Mouse (Mus musculus) adrenal gland, postnatal 10 days (tissue): ENCODE data around the gene Ylpm1. TPM values are rescaled to one million over a fixed set of nuclear protein-coding genes. Genes with fewer than 3 reads are reported as not detected.

Experiments used
- DNase-seq: peaks from one replicate; pipeline ENCODE4 v3.0.0; 2021; ENCODE audit warnings: mixed read lengths
- long read RNA-seq, 2 experiments: library from polyadenylated mRNA; stranded (forward); transcript quantifications; one replicate each; pipeline ENCODE4 v2.0.0; 2021
- total RNA-seq, 2 experiments: library from RNA; stranded (reverse); gene quantifications; 2 replicates each; pipeline ENCODE4 v1.2.3; 2021

Ylpm1 gene
- total RNA-seq, result 10 to 100 TPM; 35.3 to 58.0 TPM
- long read RNA-seq, experiment 1, result 0 reads
- long read RNA-seq, experiment 2, partial matches to known transcripts, result 2 of 3 reads
- long read RNA-seq, experiment 2, other reads (novel, unspliced or antisense), result 1 of 3 reads

DNA sequence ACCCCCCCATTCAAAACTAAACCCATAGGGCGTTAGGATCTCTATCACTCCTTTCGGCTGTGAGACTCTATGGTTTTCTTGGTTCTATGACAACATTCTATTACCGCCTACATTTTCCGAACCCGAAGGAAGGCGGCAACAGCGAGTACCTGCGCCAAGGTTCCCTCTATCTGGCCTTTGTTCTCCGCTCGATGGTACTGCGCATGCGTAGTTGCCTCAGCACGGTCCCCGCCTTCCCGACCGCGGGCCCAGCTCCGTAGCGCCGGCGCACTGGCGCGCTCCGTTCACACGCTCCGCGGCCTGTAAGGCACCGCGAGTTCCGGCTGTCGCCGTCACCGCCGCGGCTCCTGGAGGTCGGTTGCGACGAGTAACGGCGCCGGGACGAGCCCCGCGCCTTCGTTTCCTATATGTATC, at the start of gene Ylpm1:
Ylpm1 (plus strand) TSS at position 239 of the 414 bp plus-strand sequence.
- DNase-seq, result peak; percentile 97

DNA sequence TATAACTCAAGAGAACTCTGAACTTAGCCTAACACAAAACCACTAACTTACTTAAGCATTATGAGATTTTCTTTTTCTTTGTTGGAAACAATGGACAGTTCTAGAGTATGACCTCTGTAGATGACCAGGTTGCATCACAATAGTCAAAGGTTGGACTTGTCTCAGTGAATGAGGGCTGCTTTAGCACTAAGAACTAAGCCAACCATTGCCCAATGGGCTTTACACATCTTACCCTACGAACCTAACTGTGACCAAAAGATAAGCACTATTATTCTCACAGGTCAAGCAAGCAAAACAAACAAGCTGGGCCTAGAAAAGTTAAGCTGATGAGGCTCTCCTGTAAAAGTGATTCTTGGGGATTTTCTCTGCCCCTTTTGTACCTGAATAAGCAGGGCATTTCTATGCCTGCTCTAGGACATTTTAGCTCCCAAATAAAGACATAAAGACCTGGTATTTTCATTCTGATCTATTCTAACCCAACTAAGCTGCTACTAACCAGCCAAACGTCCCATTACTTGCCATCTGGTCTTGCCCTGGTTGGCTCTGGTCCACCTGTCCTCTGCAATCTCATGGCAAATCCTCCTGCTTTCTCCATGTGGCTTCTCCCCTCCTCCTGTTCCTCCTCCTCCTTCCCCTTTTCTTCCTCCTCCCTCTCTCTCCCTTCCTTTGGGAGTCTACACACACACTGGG, 48.1 kb upstream of the Ylpm1 start:
- DNase-seq, result peak; percentile 46

DNA sequence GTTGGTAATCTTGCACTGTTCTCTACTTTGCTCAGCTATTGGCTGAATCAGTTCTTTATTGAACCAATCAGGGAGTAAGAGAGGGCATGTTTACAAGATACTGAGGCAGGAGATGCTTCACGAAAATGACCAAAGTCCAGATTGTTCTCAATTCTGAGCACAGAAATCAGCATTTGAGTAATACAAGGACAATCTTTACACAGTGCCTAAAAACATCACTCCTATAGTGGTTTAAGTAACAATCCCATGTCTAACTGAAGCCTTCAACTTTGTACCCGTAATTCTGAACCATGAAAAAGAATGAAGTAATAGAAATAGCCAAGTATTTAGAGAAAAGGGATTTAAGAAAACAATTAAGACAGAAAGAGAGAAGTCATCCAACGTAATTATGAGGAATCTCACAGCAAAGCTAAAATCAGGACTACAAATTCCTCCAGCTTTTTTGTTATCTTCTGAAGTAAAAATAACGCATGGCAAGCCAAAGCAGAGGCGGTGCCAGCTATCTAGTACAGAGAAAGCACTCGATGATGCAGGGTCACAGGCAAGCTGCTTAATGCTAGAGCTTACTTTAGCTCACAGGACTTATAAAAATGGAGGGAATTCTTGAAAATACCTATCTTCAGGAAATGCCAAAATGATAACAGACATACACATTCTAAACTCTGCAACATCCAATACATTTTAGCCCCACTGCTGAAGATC, 47.4 kb upstream of the Ylpm1 start:
- no peak for DNase-seq

DNA sequence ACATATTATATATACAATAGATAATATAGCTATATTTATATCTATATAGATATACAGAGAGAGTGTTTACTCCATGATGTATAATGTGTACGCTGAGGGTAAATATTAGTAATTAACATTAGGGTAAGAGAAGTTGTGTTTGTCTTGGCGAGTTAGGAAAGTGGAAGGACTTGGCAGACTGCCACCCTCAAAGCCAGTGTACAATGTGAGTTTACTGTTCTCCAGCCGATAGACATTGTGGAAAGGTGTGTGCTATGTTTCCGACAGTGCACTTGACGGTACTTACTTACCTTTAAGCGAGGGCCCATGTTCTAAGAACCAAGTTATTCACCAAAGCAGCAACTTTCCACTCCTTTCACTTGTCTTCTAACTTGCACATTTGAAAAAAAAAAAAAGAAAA, 45.4 kb upstream of the Ylpm1 start:
- peak; percentile 51 for DNase-seq

DNA sequence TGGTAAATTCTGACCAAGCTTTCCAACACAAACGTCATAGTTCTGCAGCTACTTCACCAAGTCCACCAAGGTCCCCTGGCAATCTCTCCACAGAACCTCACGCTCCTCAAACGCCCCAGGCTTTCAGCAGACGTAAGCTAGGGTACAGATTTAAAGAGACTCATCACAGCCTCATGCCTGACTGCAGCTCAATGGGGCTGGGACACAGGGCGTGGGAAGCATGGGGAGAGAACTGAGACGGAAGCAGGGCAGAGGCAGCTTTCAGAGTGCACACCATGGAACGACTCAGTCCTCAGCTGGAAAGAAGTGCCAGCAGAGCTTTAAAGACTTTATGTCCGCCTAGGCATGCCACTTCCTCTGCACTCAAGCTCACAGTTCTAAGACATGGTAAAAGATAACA, 44.6 kb upstream of the Ylpm1 start:
- DNase-seq, result no peak

DNA sequence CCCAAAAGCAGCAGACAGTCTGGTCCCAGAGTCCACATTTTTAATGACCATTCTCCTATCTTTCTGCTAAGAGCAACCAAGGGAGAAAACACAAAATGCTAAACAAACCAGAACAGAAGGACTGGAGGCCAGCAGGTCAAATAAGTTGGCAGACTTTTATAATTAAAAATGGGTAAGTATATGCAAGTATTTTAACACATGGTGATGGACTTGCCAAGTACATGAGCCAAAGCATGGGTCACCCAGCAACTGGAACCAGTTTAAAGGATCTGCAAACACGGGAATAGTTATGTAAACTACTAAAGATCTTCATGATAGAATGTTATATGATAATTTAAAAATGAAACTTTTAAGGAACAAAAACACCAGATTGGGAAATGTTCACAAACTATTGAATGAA, 43.8 kb upstream of the Ylpm1 start:
- DNase-seq, result no peak

DNA sequence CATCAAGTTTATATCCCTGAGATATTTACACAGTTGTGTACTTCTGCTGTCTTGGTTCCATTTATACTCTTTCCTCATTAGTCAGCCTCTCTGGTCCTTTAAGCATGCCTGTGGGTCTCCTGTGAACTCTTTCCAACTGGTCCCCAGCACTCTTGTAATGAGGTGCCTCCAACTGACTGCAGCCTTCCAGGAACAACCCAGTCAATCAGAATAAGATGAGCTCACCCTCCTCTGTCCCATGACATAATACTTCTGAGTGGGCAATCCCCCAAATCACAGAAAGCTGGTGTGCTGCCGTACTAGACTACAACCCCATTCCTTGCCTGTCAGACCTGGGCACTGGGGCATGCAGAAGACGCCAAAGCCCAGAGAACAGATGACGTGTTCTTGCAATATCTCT, 39.8 kb upstream of the Ylpm1 start:
- DNase-seq, result no peak

DNA sequence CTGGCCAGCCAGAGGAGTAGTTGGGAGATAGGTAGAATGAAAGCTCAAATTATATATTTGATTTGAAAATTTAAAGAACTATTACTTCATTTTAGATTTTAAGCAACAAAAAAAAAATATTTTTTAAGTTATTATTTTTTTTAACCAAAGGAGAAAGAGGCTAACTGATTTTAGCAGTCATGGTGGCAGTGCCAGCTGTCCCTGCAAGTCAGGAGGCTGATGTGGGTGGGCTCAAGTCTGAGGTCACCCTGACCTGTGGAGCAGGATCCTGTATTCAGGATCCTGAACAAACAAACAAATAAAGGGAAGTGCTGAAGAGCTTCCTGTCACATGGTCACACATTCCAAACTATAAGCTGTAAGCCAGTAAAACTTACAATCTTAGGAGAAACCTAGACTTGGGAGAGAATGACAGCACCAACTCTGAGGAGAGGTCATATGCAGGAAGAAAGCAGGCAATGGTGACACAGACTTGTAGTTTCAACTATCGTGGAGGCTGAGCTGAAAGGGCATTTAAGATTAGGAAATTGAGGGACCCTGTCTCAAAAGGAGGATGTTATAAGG, 37.2 kb upstream of the Ylpm1 start:
- DNase-seq, result no peak

DNA sequence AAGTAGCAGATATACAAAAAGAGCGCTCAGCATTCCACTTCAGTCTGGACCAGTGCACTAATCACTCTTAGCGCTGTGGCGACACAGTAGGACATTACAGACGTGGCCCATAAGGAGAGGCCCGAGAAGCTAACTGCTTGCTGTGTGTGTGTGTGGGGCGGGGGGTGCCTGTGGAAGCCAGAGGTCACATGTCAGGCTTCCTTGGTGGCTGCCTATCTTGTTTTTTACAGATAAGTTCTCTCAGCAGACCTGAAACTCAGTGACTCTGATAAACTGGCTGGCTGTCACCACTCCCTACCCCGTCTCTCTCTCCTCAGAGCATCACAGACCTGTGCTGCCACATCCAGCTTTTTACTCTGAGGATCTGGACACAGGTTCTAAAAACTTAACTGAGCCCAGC, 33.5 kb upstream of the Ylpm1 start:
- DNase-seq, result no peak

DNA sequence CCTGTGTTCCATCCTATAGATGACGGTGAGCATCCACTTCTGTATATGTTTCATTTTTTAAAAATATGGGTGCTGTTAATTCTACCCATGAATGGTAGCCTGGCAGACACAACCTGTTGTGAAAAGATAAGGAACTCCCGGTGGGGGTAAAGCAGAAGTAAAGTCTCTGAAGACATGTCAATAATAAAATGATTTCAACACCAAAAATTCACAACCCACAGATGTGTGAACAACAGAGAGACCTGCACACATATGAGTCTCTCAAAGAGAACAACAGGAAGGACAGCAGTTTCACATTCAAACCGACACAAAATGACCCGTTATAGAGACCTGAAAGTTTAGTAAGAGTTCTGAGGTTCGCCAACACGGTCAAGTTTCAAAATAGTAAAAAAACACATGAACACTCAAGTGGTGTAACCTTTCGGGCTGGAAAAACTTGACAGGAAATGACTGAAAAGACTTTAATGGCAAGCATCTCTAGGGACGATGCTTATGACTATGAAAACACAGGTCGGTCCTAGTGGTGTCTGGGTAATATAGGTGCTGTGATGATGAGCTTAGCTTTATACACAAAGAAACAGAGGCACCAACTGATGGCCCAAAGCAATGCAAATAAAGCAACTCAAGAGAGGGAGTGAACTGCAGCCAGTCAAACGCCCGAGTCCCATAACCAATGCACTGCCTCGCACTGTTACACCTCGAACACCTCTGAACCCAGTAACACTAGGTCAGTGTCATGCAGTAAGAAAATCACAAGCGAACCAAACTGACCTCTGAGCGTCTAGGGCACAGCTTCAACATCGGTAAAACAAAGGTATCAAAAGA, 27.1 kb upstream of the Ylpm1 start:
- no peak for DNase-seq

DNA sequence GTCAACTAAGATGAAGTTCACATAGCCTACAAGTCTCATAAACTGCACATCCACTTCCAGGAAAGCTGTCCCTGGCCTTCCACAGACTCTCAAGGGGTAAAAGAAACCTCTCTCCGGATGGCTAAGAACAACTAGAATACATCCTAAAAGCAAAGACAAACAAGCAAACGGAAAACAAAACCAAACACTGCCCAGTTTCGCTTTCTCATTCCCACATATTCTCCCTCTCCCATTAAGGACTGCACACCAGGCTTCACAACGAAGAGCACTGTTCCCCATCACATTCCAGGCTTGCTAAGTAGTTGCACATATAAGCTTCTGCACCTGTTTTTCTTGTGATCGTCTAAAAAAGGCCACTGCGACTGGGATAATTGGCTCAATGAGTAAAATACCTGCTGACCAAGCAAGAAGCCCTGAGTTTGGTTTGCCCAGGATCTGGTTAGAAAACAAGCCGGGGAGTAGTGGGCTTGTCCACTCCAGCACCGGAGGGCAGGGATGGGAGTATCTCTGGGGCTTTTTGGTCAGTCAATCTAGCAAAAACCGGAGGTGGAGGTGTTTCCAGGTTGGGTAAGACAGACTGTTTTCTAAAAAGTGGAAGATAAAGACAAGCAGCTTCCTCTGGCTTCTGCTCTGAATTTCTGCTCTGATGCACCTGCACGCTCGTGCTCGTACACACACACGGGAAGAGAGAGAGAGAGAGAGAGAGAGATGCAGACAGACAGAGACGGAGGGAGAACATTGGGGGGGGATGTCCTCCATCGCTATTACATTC, 26.3 kb upstream of the Ylpm1 start:
- DNase-seq, result no peak

DNA sequence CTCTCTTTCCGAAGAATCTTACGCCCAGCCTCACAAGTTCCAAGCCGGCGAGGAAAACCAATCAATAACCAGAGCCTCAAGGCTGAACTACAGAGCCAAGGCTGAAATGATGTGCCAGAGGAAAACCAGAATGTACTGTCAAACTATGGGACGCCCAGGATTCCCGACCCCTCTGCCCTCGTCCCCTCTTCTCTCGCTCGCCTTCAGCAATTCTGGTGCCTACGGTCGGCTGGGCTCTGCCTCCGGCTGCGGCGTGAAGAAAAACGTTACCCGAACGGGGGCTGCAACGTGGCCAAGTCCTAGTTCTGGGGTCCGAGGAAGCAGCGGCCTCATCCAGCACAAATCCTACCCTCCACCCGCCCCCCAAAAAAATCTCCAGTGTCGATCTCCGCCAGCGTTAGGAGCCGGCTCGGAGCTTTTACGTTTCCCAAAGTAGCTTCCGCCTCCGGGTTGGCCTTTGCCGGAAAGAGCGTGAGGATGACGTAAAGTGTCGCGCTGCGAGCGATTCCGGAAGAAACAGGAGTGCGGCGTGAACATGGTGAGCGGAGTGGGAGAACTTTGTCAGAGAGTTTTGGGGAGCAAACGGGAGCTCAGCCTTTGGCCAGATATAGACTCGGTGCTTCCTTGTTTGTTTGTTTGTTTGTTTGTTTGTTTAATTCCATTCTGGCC, 25.6 kb upstream of the Ylpm1 start, which contains the start of the genes Fcf1 and Arel1:
Fcf1 (plus strand) TSS at position 470 of the 669 bp plus-strand sequence.
Arel1 (minus strand) TSS at position 473 of the 669 bp plus-strand sequence.
- peak; percentile 92 for DNase-seq

DNA sequence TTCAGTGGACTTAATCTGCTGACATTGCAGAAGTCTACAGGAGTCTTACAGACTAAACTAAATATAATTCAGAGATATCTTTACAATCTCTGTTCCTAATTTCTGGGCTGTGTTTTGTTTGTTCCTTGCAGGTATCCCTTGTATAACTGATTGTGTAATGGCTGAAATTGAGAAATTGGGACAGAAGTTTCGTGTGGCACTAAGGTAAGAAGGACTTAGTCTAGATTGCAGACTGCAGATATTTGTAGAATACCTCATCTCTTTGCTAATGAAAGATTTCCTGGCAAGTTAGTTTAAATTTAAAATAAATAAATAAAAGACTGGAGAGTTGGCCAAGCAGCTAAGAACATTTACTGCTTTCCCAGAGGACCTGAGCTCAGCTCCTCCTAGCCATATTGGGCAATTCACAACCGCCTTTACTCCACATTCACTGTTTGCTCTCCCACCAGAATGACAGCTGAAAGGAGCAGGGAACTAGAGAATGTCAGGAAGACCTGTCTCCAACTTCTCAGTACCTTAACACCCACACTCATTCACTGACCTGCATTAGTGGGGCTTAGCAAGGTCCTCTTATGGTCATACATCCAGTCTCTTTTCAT, 16.8 kb upstream of the Ylpm1 start:
- peak; percentile 16 for DNase-seq

DNA sequence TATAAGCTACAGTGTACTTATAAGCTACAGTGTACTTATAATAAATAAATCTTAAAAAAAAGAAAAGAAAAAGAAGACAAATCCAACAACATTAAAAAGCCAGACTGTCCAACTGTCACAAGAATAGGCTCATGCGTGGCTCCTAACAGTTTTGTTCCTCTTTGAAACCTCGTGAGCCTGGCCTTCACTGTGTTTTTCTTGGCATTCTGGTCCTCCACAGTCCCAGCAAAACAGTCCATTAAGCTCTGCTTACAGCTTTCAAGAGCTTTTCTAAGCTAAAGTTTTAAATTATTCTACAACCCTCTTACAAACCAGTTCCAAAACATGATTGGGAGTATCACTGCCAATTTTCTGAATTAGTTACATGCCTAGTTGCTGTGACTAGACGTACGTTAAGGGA, 6.7 kb upstream of the Ylpm1 start:
- DNase-seq, result peak; percentile 52

DNA sequence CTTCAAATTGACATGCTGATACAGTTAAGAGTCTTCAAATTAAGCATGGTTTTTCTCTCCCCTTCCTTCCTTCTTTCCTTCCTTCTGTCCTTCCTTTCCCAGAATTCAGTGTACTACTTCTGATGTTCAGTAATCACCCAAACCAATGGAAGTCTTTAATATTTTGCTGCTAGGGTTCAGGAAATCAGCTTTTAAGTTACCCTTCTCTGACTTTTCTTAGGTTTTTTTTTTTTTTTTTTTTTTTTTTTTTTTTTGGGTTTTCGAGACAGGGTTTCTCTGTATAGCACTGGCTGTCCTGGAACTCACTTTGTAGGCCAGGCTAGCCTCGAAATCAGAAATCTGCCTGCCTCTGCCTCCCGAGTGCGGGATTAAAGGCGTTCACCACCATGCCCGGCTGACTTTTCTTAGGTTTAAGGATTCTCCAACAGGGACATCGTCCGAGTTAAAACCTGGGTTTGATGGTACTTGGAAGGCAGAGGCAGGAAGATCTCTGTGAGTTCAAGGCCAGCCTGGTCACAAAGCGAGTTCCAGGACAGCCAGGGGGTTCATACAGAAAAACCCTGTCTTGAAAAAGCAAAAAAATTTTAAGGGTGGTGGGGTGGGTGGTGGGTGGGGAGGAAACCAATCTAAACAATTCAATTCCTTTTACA, 884 bp upstream of the Ylpm1 start:
- no peak for DNase-seq

DNA sequence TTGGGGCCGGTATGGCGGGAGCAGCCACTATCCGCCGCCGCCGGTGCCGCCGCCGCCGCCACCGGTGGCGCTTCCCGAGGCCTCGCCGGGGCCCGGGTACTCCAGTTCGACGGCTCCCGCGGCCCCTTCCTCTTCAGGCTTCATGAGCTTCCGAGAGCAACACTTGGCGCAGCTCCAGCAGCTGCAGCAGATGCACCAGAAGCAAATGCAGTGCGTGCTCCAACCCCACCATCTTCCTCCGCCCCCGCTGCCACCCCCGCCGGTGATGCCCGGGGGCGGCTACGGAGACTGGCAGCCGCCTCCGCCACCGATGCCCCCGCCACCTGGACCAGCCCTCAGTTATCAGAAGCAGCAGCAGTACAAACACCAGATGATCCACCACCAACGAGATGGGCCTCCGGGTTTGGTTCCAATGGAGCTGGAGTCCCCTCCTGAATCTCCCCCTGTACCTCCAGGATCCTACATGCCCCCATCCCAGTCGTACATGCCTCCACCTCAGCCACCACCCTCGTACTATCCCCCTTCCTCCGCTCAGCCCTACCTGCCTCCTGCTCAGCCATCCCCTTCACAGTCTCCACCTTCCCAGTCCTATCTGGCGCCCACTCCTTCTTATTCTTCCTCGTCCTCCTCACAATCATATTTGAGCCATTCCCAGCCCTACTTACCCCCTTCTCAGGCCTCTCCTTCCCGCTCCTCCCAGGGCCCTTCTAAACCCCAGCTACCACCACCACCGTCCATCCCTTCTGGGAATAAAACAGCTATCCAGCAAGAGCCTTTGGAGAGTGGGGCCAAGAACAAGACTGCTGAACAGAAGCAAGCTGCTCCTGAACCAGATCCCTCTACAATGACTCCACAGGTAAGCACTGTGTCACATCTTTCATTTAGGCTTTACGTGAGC, 629 bp downstream of the Ylpm1 start:
- peak; percentile 63 for DNase-seq

DNA sequence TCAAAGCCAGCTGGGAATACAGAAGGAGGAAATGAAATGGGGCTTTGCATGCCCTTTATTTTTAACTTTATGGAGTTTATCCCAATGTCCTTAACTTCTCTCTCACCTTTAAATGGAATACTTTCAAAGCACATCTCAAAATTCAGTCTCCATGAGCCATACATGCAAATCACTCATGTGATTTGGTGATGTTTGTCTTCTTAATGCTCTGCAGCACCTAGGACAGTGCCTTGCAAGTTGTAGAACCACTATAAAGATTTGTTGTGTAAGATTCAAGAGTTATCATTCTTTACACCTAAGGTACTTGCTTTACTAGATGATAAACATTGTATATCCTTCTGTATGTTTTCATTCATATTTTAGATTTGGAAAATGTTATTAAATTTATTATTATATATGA, 2.9 kb downstream of the Ylpm1 start:
- DNase-seq, result no peak

DNA sequence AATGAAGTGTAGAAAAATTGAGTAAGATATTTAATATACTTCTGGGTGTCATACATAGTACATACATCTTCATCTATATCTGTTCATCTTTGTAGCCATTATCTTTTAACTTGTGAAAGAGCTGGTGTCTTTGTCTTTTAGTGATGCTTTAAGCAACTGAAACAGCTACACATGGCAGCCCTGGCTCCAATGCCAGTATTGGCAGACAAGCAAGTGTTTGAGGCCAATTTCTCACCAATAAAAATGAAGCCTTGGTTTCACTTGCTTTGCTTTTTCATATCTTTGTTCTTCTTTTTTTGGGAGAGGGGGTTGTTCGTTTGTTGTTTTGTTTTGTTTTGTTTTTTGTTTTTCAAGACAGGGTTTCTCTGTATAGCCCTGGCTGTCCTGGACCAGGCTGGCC, 10.1 kb downstream of the Ylpm1 start:
- no peak for DNase-seq

DNA sequence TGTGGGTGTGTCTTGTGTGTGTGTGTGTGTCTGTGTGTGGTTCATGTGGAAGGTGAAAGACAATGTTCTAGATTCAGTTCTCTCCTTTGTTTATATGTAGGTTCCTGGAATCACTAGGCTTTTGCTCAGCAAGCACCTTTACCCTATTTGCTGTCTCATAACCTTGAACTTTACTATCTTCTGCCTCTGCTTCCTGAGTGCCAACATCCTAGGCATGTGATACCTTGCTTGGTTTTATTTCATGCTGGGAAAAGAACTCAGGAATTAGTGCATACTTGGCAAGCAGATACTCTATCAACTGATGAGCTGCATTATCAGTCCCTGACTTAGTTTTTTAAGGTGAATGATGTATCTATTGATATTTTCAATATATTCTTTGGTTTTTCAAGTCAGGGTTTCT, 10.9 kb downstream of the Ylpm1 start:
- DNase-seq, result no peak
